Mouse (Mus musculus): ENCODE results near the gene Zfp217. TPM values are rescaled to one million over a fixed set of nuclear protein-coding genes. Genes with fewer than 3 reads are reported as not detected.

Gene Zfp217
- polyA plus RNA-seq, 1 experiment from 2014 or later = 3.7 TPM

DNA sequence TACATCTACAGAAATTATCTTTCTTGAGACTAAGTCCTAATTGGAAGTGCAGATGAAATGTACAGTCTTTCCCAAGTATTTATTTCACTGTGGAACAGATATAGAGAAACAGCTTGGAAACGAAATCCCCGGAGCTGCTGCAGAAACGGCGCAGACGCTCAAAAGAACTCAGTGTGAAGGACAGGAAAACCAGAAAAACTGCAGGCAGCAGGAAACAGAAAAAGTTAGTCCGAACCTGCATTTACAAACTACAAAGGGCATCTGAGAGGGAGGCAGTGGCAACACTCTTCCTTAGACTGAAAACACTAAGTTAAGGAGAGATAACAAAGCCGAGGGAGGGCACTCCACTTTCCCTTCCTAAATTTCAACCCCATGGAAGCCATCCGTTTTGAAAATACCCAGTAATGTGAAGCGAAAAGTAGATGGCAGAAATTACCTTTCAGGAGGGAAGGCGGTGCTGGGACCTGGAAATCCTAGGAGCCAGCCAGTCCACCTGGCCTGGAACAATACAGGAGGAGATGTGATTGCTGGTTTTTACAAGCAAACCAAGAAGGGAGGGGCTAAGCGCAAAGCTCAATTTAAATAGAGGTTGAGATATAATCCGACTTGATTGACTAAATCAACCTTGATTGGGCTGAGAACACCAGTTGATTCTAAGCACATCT lies 13.7 kb downstream of the Zfp217 start:
- peak overlapping the region; percentile 90 for H3K4me2 ChIP-seq
- peak overlapping the region; percentile 57 for H3K4me3 ChIP-seq (ENCODE audit: low read depth, low read length)
- 13% methylated on average over 12 of the region's 12 CpGs for WGBS (ENCODE audit: insufficient replicate concordance)
- peak overlapping the region; percentile 91 for H3K27ac ChIP-seq (ENCODE audit: low read depth, low read length)
- no peaks in the 10 kb centered on the region for H3K36me3 ChIP-seq (ENCODE audit: control insufficient read depth, insufficient read depth, low read length)
- no peaks in the 10 kb centered on the region for H3K9me3 ChIP-seq (replicated peaks; ENCODE audit: control insufficient read depth, low read length)
- no peaks in the 10 kb centered on the region for H3K27me3 ChIP-seq (ENCODE audit: control insufficient read depth, insufficient read depth, low read length)
- peak overlapping the region; percentile 86 for H3K9ac ChIP-seq (ENCODE audit: low read depth, low read length)
- H3K4me1 ChIP-seq (ENCODE audit: control insufficient read depth, insufficient read depth, low read length) = peaks cover 18% of the 10 kb centered on the region
- no peak for ATAC-seq (replicated peaks; ENCODE audit: insufficient number of reproducible peaks, low FRiP score, low TSS enrichment)

DNA sequence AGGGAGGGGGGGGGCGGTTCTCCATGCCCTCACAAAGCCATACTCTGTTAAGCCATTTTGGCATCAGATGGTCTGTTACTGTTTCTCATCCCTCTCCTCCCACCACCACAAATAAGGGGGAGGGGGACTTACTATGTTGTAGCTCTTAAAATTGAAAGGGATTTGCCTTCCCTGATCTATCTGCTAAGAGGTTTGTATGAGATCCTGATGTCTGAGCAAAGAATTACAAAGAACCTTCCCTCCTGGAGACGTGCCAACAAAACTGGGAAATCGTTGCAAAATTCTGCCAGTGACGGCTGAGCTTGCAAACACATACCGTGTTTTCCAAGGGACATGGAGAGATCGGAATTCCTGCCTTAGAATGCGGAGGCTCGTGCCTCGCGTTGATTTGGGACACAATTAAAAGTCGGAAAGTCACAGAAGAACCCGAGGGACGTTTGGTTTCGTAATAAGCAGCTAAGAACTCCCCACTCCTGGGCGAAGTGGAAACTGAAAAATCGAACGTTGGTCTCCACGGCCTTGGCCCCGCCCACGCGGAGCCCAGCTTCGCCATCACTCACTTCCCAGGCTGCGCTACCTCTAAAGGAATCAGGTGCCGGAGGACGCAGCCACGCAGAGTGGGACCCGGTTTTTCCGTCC lies 14.7 kb downstream of the Zfp217 start:
- WGBS (ENCODE audit: insufficient replicate concordance) = under 1% methylated on average over 28 of the region's 28 CpGs
- Histone ChIP-seq H3K36me3 (ENCODE audit: control insufficient read depth, insufficient read depth, low read length) (no peaks in the 10 kb centered on the region), H3K27me3 (ENCODE audit: control insufficient read depth, insufficient read depth, low read length) (no peaks in the 10 kb centered on the region), H3K9ac (ENCODE audit: low read depth, low read length) (peak overlapping the region; percentile 86), H3K4me2 (peak overlapping the region; percentile 90), H3K4me1 (ENCODE audit: control insufficient read depth, insufficient read depth, low read length) (peaks cover 28% of the 10 kb centered on the region), H3K4me3 (ENCODE audit: low read depth, low read length) (peak overlapping the region; percentile 57), H3K27ac (ENCODE audit: low read depth, low read length) (peak overlapping the region; percentile 91), H3K9me3 (replicated peaks; ENCODE audit: control insufficient read depth, low read length) (no peaks in the 10 kb centered on the region)
- no peak for ATAC-seq (replicated peaks; ENCODE audit: insufficient number of reproducible peaks, low FRiP score, low TSS enrichment)

GRCm38 (mm10) chr2:170132716-170133092 lies 15.2 kb downstream of the Zfp217 start:
- peak overlapping the region; percentile 90 for H3K4me2 ChIP-seq
- H3K4me1 ChIP-seq (ENCODE audit: control insufficient read depth, insufficient read depth, low read length) = peaks cover 33% of the 10 kb centered on the region
- no peaks in the 10 kb centered on the region for H3K36me3 ChIP-seq (ENCODE audit: control insufficient read depth, insufficient read depth, low read length)
- H3K9ac ChIP-seq (ENCODE audit: low read depth, low read length) = peak overlapping the region; percentile 86
- peak overlapping the region; percentile 91 for H3K27ac ChIP-seq (ENCODE audit: low read depth, low read length)
- H3K9me3 ChIP-seq (replicated peaks; ENCODE audit: control insufficient read depth, low read length) = no peaks in the 10 kb centered on the region
- no peaks in the 10 kb centered on the region for H3K27me3 ChIP-seq (ENCODE audit: control insufficient read depth, insufficient read depth, low read length)
- 0% methylated on average over 3 of the region's 3 CpGs for WGBS (ENCODE audit: insufficient replicate concordance)
- ATAC-seq (replicated peaks; ENCODE audit: insufficient number of reproducible peaks, low FRiP score, low TSS enrichment) = no peak
- H3K4me3 ChIP-seq (ENCODE audit: low read depth, low read length) = peak overlapping the region; percentile 57

DNA sequence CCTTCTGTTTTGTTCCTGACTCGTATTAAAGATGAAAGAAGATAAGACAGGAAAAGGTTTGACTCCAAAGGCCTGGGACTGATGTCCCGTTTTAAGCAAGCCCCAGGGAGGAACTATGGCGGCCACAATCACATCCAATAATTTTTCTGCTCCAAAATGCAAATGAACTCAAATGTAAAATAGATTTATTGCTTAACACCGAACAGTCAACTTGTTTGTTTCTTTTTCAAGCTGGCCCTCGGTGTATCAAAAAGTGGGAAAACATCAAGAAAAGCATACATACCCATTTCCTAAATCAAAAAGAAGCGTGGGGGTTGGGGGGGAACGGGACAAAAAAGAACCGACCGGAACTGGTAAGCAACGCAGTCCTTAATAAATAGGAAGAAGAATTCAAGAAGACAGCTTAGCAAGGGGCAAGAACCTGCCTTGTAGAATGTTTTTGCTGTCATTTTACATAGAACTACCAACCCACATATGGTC lies 15.9 kb downstream of the Zfp217 start:
- no peaks in the 10 kb centered on the region for H3K27me3 ChIP-seq (ENCODE audit: control insufficient read depth, insufficient read depth, low read length)
- WGBS (ENCODE audit: insufficient replicate concordance) = 10% methylated on average over 10 of the region's 10 CpGs
- no peak for ATAC-seq (replicated peaks; ENCODE audit: insufficient number of reproducible peaks, low FRiP score, low TSS enrichment)
- H3K9me3 ChIP-seq (replicated peaks; ENCODE audit: control insufficient read depth, low read length) = no peaks in the 10 kb centered on the region
- no peak overlapping the region for H3K9ac ChIP-seq (ENCODE audit: low read depth, low read length)
- H3K4me2 ChIP-seq = peak overlapping the region; percentile 90
- peak overlapping the region; percentile 91 for H3K4me3 ChIP-seq (ENCODE audit: low read depth, low read length)
- H3K4me1 ChIP-seq (ENCODE audit: control insufficient read depth, insufficient read depth, low read length) = peaks cover 38% of the 10 kb centered on the region
- H3K36me3 ChIP-seq (ENCODE audit: control insufficient read depth, insufficient read depth, low read length) = no peaks in the 10 kb centered on the region
- H3K27ac ChIP-seq (ENCODE audit: low read depth, low read length) = peak overlapping the region; percentile 91

GRCm38 (mm10) chr2:170130780-170131645 lies 16.9 kb downstream of the Zfp217 start:
- peak overlapping the region; percentile 90 for H3K4me2 ChIP-seq
- no peaks in the 10 kb centered on the region for H3K27me3 ChIP-seq (ENCODE audit: control insufficient read depth, insufficient read depth, low read length)
- WGBS (ENCODE audit: insufficient replicate concordance) = under 1% methylated on average over 73 of the region's 122 CpGs
- peak overlapping the region; percentile 98 for H3K27ac ChIP-seq (ENCODE audit: low read depth, low read length)
- no peaks in the 10 kb centered on the region for H3K9me3 ChIP-seq (replicated peaks; ENCODE audit: control insufficient read depth, low read length)
- peak overlapping the region; percentile 99 for H3K9ac ChIP-seq (ENCODE audit: low read depth, low read length)
- H3K4me3 ChIP-seq (ENCODE audit: low read depth, low read length) = peak overlapping the region; percentile 91
- peaks cover 42% of the 10 kb centered on the region for H3K4me1 ChIP-seq (ENCODE audit: control insufficient read depth, insufficient read depth, low read length)
- peak; percentile 87 for ATAC-seq (replicated peaks; ENCODE audit: insufficient number of reproducible peaks, low FRiP score, low TSS enrichment)
- no peaks in the 10 kb centered on the region for H3K36me3 ChIP-seq (ENCODE audit: control insufficient read depth, insufficient read depth, low read length)

DNA sequence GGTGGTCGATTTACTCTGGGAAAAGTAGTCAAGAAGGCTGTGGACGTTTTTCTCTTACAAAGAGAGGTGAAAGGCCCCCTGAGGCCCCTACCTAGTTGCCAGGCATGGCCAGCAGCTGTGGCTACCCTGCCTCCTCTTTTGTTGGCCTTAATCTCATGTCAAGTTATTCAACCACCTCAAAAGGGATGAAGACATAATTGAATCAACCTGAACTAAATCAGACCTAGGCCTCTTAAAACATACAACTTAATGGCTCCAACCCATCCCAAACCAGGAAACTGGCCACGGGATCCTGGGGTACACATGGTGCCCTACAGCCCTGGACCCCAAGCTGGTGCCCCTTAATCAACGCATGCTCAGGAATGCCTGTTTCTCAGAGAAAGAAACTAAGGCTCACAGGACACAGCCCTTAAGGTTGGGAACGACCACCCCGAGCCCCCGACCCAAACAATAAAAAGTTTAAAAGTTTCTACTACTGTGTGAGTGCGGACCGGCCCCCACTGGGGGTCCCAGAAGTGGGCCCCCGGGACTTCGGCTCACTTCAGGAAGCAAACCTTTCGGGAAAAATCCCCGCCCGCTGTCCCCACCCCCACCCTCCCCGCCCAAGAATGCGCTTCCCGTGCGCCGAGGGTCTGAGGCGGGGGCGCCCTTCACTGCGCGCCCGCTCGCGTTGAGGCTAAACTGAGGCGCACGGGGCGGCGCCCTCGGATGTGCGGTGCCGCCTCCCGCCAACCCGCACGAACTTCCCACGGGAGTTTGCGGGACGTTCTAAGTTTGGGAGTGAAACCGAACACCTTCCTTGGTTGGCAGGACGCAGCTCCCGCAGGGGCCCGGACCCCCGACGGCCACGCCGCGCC lies 17.8 kb downstream of the Zfp217 start:
- Histone ChIP-seq H3K4me2 (peak overlapping the region; percentile 90), H3K27ac (ENCODE audit: low read depth, low read length) (peak overlapping the region; percentile 98)
- ATAC-seq (replicated peaks; ENCODE audit: insufficient number of reproducible peaks, low FRiP score, low TSS enrichment) = peak; percentile 62

DNA sequence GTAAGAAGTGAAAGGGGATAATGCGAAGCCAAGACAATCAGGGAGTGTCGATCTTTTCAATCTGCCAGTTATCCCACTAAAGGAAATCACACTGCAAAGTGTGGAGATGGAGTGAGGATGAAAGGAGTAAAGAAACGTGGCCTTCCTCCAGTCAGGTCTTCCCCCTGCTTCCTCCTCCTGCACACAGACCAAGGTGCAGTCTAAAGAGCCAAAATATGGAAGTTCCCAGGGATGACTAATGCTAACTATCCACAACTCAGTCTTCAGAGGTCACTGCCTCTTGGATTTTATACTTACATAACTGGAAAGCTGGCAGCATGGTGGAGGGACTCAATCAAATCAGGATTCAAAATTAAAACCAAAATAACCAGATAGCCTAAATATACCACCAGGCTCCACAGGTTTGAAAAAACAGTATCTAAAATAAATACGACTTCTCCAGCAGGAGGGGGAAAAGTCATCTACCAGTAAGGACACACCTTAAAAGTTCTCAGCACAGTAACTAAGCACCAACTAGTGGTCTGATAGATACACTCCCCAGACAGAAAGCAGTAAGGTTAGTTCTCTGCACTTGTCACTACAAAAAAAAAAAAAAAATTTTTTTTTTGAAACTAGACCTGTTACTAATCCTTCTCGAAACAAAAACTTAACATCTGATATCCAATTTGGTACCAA lies 18.5 kb downstream of the Zfp217 start:
- no peak for ATAC-seq (replicated peaks; ENCODE audit: insufficient number of reproducible peaks, low FRiP score, low TSS enrichment)
- Histone ChIP-seq H3K27me3 (ENCODE audit: control insufficient read depth, insufficient read depth, low read length) (no peaks in the 10 kb centered on the region), H3K4me2 (peak overlapping the region; percentile 90), H3K27ac (ENCODE audit: low read depth, low read length) (peak overlapping the region; percentile 98), H3K4me1 (ENCODE audit: control insufficient read depth, insufficient read depth, low read length) (peaks cover 45% of the 10 kb centered on the region), H3K4me3 (ENCODE audit: low read depth, low read length) (peak overlapping the region; percentile 91), H3K36me3 (ENCODE audit: control insufficient read depth, insufficient read depth, low read length) (no peaks in the 10 kb centered on the region), H3K9ac (ENCODE audit: low read depth, low read length) (peak overlapping the region; percentile 99), H3K9me3 (replicated peaks; ENCODE audit: control insufficient read depth, low read length) (no peaks in the 10 kb centered on the region)
- 11% methylated on average over 5 of the region's 5 CpGs for WGBS (ENCODE audit: insufficient replicate concordance)

More for the DNA sequence above, 17.8 kb downstream of the Zfp217 start:
- no peaks in the 10 kb centered on the region for H3K36me3 ChIP-seq (ENCODE audit: control insufficient read depth, insufficient read depth, low read length)
- WGBS (ENCODE audit: insufficient replicate concordance) = under 1% methylated on average over 48 of the region's 48 CpGs
- H3K4me3 ChIP-seq (ENCODE audit: low read depth, low read length) = peak overlapping the region; percentile 91
- no peaks in the 10 kb centered on the region for H3K27me3 ChIP-seq (ENCODE audit: control insufficient read depth, insufficient read depth, low read length)
- peaks cover 43% of the 10 kb centered on the region for H3K4me1 ChIP-seq (ENCODE audit: control insufficient read depth, insufficient read depth, low read length)
- H3K9me3 ChIP-seq (replicated peaks; ENCODE audit: control insufficient read depth, low read length) = no peaks in the 10 kb centered on the region
- peak overlapping the region; percentile 99 for H3K9ac ChIP-seq (ENCODE audit: low read depth, low read length)
